Mouse (Mus musculus) heart, postnatal 0 days (tissue): ENCODE measurements around the gene Usp9x. TPM values are rescaled to one million over a fixed set of nuclear protein-coding genes. Genes with fewer than 3 reads are reported as not detected.

ENCODE experiments used
- ATAC-seq: fragments of 200-750 bp; cut with Nextera tagmentation; 2 replicates; pipeline ENCODE4 v1.8.0; 2017; ENCODE audit warnings: low read depth, moderate number of reproducible peaks, moderate library complexity; ENCODE audit not compliant: insufficient read depth
- DNase-seq: peaks from one replicate; pipeline ENCODE4 v3.0.0-alpha.2; 2016; ENCODE audit warnings: low spot score
- H3K27ac ChIP-seq: fragments of 300-500 bp; sonication (generic); 2 replicates; pipeline ENCODE4 v1.5.1; 2014; ENCODE audit warnings: low read depth, mild to moderate bottlenecking
- H3K27me3 ChIP-seq: fragments of 300-500 bp; sonication (generic); 2 replicates; pipeline ENCODE4 v1.6.1; 2014; ENCODE audit warnings: low read length, mixed read lengths; ENCODE audit not compliant: control insufficient read depth, insufficient read depth
- H3K36me3 ChIP-seq: fragments of 300-500 bp; sonication (generic); replicated peaks from 2 replicates; pipeline ENCODE4 v1.6.1; 2014; ENCODE audit warnings: low read length, mixed read lengths; ENCODE audit not compliant: control insufficient read depth, insufficient read depth
- H3K4me1 ChIP-seq: fragments of 300-500 bp; sonication (generic); 2 replicates; pipeline ENCODE4 v1.6.1; 2014; ENCODE audit warnings: antibody characterized with exemption; ENCODE audit not compliant: control insufficient read depth, insufficient read depth
- H3K4me2 ChIP-seq: fragments of 300-500 bp; sonication (generic); 2 replicates; pipeline ENCODE4 v1.6.1; 2014; ENCODE audit warnings: low read depth, mild to moderate bottlenecking, low read length, moderate library complexity
- H3K4me3 ChIP-seq: fragments of 300-500 bp; sonication (generic); 2 replicates; pipeline ENCODE4 v1.5.1; 2014; ENCODE audit warnings: low read depth, low read length
- H3K9ac ChIP-seq: fragments of 300-500 bp; sonication (generic); replicated peaks from 2 replicates; pipeline ENCODE4 v1.6.1; 2014; ENCODE audit warnings: low read depth, low read length, mixed read lengths
- H3K9me3 ChIP-seq: fragments of 300-500 bp; sonication (generic); replicated peaks from 2 replicates; pipeline ENCODE4 v1.6.1; 2016; ENCODE audit warnings: low read length; ENCODE audit not compliant: control insufficient read depth
- CTCF ChIP-seq: IDR thresholded peaks from 2 replicates; pipeline ENCODE4 v1.5.1; 2016; ENCODE audit warnings: antibody characterized with exemption, control low read depth, low read depth
- EP300 ChIP-seq: IDR thresholded peaks from 2 replicates; pipeline ENCODE4 v1.6.1; 2016; ENCODE audit warnings: antibody characterized with exemption, low read depth
- WGBS: fragments of 180-500 bp; shearing (Covaris S2); extraction: QIAGEN DNeasy Blood & Tissue Kit; methylation state at CpG from one replicate; pipeline ENCODE4 v1.1.7; 2014; 5-methylcytosine and 5-hydroxymethylcytosine counted together
- polyA plus RNA-seq: library from polyadenylated mRNA; unstranded; fragments of >200 nt; fragmentation: Nextera tagmentation; extraction: Ambion mirVana; gene quantifications from 2 replicates; pipeline ENCODE4 v1.2.1, GENCODE M21; 2015
- total RNA-seq: library from RNA; depleted of rRNA; stranded (reverse); fragments of >200 nt; gene quantifications from 2 replicates; pipeline ENCODE4 v1.2.3, GENCODE M21; 2014; ENCODE audit warnings: low replicate concordance

Usp9x gene
- total and polyA plus RNA-seq, 2 experiments from 2014 or later: 17.1 to 128 TPM

- ATAC-seq: no peak
- 72% methylated on average over 1 of the region's 1 CpGs for WGBS
- TF ChIP-seq EP300 (no peak), CTCF (no peak)
- Histone ChIP-seq H3K9me3 (no peaks in the 10 kb centered on the region), H3K9ac (no peak overlapping the region), H3K27me3 (no peaks in the 10 kb centered on the region), H3K27ac (no peak overlapping the region), H3K4me2 (no peak overlapping the region), H3K4me1 (no peaks in the 10 kb centered on the region), H3K36me3 (no peaks in the 10 kb centered on the region), H3K4me3 (no peak overlapping the region)
- no peak for DNase-seq
These were observed 14.3 kb downstream of the Usp9x start for GRCm38 (mm10) chrX:13085621-13086020.

- Histone ChIP-seq H3K9me3 (no peaks in the 10 kb centered on the region), H3K27me3 (no peaks in the 10 kb centered on the region), H3K36me3 (peaks cover 6% of the 10 kb centered on the region; the same call in 1 of the 2 replicates), H3K4me3 (no peak overlapping the region), H3K9ac (no peak overlapping the region), H3K27ac (no peak overlapping the region), H3K4me2 (no peak overlapping the region), H3K4me1 (no peaks in the 10 kb centered on the region)
- TF ChIP-seq CTCF (no peak), EP300 (no peak)
- ATAC-seq: no peak
- no peak for DNase-seq
- 66% methylated on average over 1 of the region's 1 CpGs for WGBS
These were observed 25.7 kb downstream of the Usp9x start for GRCm38 (mm10) chrX:13096985-13097384.

DNA sequence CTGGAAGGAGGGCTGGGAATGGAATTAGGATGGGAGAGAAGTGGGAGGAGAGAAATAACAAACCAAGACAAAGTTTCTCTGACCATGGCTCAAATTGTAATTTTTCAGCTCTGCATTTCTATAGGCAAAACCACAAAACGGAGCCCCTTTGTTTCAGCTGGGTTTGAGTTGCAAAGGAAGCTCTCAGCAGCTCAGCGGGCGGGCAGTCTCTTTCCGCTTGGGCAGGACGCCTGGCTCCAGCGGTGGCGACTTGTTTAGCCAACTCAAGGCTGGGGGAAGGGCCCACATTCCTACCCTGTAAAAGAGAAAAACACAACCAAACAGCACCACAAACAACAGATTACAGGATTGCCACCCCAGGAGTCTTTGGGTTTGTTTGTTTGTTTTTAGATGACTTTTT lies 135.2 kb downstream of the Usp9x start:
- Histone ChIP-seq H3K9me3 (no peaks in the 10 kb centered on the region), H3K4me1 (no peaks in the 10 kb centered on the region), H3K27me3 (no peaks in the 10 kb centered on the region), H3K27ac (no peak overlapping the region), H3K4me2 (no peak overlapping the region), H3K4me3 (no peak overlapping the region), H3K9ac (no peak overlapping the region), H3K36me3 (no peaks in the 10 kb centered on the region)
- 34% methylated on average over 7 of the region's 7 CpGs for WGBS
- ATAC-seq: no peak
- TF ChIP-seq CTCF (no peak), EP300 (no peak)
- no peak for DNase-seq

- Histone ChIP-seq H3K4me1 (no peaks in the 10 kb centered on the region), H3K27ac (peak overlapping the region; percentile 51), H3K36me3 (no peaks in the 10 kb centered on the region), H3K27me3 (no peaks in the 10 kb centered on the region), H3K9ac (peak overlapping the region; percentile 48; the same call in 1 of the 2 replicates), H3K4me3 (peak overlapping the region; percentile 41), H3K9me3 (no peaks in the 10 kb centered on the region), H3K4me2 (peak overlapping the region; percentile 59)
- WGBS: 28% methylated on average over 23 of the region's 23 CpGs
- TF ChIP-seq EP300 (0 out of 2 replicates have a peak, but pooled peaks have one; percentile 47), CTCF (peak; percentile 97)
- ATAC-seq: peak; percentile 92
- DNase-seq: peak; percentile 83
These were observed 136.4 kb downstream of the Usp9x start for GRCm38 (mm10) chrX:13207512-13208341.

- ATAC-seq: peak; percentile 31; the same call in 1 of the 2 replicates
- no peaks in the 10 kb centered on the region for H3K27me3 ChIP-seq
- H3K9ac ChIP-seq: peak overlapping the region; percentile 48; the same call in 1 of the 2 replicates
- H3K27ac ChIP-seq: 0 out of 2 replicates have a peak overlapping the region, but pooled peaks have one; percentile 30
- no peaks in the 10 kb centered on the region for H3K36me3 ChIP-seq
- no peaks in the 10 kb centered on the region for H3K9me3 ChIP-seq
- DNase-seq: no peak
- WGBS: 25% methylated on average over 6 of the region's 6 CpGs
- no peak for TF ChIP-seq CTCF
- no peak for TF ChIP-seq EP300
- H3K4me1 ChIP-seq: no peaks in the 10 kb centered on the region
- peak overlapping the region; percentile 41 for H3K4me3 ChIP-seq
- peak overlapping the region; percentile 59 for H3K4me2 ChIP-seq
These were observed 137.1 kb downstream of the Usp9x start for GRCm38 (mm10) chrX:13208404-13208803.
